Mouse (Mus musculus) urinary bladder, postnatal 10 days (tissue): ENCODE results near the gene Chl1.

Experiments used
- DNase-seq: peaks from one replicate; pipeline ENCODE4 v3.0.0; 2022; ENCODE audit warnings: low spot score

Gene Chl1

DNA sequence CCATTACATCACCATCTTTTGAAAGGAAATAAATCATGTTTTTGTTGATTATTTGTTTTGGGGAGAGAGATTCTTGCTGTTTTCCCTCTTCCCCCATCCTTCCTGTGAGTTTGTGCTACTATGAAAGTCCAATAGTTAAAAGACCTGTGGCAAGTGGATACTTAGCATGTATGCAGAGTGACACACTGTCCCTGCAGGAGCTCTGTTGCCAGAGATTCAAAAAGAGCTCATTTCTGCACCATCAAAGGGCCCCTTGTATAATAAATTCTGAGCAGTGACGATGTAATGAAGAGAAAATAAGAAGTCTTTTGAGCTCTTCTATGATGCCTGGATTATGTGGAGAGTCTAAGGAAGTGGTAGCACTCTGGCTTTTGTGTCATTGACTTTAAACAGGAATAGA lies 33.4 kb downstream of the Chl1 start:
- DNase-seq = no peak

DNA sequence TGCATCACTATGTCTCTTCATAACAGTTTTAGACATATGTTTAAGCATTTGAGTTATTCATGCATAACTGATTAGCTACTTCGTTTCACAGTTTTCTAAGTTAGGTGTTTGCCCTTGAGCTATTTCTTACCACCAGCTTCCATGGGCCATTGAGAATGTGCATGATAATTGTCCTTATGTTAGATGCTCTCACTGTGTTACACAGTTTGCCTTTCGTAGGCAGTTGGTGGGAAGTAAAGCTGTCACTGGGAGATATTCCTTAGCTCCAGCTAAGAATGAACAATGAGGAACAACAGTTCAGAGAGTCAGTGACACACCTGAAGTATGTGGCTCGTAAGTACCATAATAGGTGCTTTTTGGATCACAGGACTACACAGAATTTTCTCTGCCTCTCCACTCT lies 35.9 kb downstream of the Chl1 start:
- no peak for DNase-seq

DNA sequence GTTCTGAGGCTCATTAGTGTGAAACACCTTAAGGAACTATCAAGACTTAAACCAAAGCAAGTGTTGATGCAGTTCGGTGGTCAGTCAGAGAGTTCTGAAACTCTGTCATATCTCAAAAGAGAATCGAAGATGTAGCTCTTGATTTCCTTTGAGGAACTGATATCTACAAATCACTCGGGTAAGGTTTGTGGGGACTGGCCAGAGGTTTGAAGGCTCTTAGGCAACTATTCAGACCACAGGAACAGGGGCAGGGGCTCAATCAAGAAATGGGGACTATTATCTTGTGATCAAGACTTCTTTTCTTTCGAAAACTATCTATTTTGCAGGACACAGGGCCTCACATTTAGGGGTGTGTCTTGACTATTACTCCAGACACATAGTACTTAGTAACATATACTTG lies 39.5 kb downstream of the Chl1 start:
- DNase-seq = no peak

DNA sequence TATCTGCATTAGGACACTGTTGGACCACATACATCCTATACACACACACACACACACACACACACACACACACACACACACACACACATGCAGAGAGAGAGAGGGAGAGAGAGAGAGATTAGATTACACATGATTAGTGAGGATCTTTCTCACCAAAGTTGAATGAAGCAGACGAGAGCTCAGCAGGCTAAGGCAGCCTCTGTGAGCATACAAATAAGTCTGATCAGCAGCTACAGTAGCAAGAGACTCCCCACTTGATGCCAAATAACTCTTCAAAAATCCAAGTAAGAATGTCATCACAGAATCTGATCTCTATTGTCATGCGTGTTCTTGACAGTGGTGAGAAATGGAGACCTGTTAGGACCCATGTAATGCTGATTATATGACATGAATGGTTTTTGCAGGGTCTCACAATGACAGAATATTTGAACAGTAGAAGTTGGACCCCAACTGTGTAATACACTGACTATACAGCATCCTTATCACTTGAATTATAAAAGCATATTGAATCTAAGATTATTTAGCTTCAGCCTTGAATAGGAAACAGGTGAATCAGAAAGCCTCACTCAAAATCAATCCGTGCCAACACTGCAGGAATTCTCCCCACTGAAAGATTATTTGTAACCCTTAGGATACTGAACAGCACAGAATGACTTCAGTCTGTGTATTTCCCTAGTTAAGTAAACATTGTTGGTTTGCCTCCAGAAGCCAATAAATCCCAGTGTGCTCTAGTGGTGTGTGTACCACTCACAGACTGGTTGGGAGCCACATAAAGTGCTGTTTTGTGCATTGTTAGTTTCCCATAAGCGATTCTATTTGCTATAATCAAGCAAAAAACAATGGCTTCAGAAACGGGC lies 47.9 kb downstream of the Chl1 start:
- no peak for DNase-seq

DNA sequence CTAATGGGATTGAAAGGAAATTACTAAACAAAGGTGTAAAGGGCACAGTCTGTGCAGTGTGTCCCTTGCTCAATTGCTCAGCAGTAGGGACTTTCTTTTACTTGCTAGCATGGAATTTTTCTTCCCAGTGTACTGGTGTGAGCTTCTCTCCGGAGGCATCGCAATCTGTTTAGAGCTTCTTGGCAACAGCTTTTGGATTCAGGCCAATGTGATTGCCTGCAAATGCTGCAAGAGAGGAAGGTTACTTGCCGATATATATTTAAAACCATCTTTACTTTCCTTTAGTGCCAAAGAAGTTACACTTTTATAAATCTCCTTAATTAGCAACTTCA lies 48.5 kb downstream of the Chl1 start:
- DNase-seq = no peak

DNA sequence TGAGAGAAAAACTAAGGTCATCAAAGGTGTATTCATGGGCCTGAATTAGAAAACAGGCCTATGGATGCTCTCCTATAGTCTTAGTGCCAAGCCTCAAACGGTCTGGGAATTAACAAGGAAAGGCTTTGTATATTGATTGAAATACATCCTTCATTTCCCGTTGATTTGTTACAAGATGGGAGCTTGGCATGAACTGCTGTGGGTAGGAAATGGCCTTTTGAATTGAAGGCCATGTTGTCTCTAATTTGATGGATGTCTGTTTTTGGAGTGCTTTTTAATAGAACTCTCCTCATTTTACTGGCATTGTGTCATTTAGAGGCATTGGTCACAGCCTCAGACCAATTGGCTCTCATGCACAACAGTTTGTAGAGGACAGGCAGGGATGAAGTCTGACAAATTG lies 49.0 kb downstream of the Chl1 start:
- DNase-seq = no peak

DNA sequence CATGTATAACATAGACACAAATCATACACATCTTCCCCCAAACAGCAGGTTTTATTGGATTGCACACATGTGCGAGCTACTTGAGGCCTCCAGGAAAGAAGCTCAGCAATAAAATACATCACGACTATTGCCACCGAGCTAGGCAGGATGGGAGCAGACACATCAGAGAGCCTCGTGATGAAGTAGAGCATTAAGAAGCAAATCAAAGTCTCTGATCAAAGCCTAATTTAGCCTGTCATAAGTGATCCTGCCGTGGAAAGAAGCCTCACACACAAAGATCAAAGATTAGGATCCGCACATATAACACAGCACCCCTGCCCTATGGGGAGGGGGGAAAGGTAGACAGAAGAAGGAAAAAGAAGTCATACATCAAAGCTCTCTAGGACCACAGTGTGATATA lies 54.4 kb downstream of the Chl1 start:
- DNase-seq = no peak

DNA sequence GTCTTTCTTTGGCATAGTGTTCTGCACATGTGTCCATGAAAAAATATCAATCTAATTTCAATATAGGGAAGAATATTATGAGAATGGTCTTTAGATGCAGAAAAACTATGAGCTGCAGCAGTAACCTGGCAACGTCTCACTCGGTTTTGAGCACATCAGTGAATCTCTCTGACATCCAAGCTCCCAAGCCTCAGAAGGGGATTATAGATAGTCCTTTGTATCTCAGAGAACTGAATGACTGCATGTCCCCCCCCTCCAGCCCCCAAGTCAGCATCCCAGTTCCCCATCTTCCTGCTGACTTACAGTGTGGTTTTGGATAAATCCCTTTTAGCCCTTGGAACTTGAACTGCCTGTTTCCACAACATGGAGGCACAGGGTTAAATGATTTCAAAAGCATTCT lies 56.9 kb downstream of the Chl1 start:
- no peak for DNase-seq

DNA sequence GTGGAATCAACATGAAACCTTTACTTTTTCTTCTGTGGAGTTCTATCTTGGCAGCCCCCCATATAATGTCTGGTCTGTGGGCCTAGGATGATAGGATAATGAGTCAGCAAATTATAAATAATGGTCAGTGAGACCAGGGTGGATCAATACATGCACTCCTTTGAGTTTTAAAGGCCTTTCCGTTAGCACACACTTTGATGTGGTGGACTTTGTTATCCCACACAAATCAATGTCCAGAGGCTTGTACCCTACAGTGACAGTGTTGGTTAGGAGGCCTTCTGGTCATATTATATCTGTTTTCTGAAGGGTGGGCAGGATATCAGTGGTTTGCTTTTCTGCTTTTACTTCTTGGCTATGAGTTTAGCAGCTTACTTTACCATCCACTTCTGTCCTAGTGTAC lies 62.3 kb downstream of the Chl1 start:
- no peak for DNase-seq

DNA sequence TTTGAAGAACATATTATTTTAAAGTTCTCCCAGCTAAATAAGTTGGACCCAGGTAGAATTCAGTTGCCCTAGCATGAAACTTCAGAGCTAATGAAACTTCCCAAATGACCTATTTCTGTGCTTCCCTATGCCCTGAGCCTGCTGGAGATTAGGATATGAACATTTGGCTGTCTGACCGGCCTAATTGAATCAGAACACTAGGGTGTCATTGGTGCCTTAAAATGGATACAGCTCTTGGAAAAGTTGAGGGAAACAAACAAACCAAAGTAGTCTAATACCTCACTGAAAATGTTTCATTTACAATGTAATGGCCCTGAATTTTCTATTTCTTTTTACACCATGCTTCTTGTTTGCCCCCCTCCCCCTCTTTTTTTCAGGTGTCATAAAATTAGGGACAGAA lies 73.8 kb downstream of the Chl1 start:
- no peak for DNase-seq

DNA sequence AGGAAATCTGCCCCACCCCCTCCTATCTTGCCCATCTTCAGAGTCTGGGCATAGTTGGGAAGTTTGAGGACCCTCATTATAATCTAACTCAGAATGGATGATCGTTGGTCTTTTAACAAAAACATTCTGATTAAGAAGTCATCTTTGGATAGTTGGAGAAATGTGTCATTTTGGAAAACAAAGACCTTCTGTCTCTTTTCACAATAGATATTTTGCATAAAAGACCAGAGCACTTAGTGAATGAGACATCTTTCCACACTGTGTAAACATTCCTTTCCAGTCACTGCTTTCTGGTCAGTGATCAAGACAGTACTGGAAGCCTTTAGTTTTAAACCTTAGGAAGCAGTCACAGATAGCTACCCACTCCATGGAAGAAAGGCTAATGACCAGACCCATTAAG lies 75.3 kb downstream of the Chl1 start:
- no peak for DNase-seq

DNA sequence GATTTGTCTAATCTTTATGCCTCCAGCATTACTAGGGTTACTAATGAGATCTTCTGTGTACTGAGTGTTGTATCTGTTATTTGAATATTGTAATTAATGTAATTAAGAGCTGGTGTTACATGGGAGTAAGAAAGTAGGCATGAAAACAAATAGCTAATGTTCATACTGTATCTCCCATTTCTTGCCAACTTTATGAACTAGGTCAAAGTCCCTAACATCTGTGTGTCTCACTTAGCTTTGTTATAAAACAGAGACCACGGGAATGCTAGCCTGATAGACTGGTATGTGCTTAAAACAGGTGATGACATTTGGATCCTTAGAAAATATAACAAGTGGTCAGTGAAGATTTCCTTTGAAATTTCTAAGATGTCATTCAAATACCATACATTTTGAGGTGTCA lies 75.7 kb downstream of the Chl1 start:
- DNase-seq = no peak

DNA sequence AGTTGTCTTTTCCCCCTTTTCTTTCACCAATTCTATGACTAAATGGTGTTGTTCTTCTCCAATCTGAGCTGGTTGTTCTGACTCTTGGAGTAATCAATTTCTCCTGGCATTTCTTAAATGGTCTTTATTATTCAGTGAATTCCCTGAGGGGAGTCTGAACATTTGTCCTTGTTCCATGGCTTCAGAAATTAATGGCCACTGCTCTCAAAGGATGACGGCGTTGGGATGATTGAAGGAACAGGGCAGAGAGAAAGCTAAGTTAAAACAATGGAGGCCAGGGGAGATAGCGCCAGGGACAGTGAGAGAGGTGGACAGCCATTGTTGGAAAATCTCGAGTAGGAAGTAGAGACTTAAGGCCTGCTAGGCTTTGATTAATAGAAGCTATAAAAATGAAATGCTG lies 91.7 kb downstream of the Chl1 start:
- no peak for DNase-seq

DNA sequence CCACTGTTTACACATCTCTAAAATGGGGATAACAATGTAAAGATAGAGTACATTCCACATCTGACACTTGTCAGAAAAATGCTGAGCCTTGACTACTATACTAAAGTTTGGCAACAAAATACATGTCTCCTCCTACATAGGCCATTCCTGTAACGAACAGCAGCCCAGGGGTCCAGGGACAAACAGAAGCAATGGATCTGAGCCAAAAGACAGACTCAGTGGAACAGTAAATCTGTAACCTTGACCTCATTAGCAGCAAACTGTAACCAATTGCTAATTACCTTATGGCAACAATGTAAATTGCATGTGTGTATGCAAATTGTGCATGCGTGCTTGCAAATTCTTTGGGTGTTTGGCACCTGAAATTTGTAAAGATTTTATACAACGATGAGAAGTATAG lies 100.3 kb downstream of the Chl1 start:
- DNase-seq = no peak

DNA sequence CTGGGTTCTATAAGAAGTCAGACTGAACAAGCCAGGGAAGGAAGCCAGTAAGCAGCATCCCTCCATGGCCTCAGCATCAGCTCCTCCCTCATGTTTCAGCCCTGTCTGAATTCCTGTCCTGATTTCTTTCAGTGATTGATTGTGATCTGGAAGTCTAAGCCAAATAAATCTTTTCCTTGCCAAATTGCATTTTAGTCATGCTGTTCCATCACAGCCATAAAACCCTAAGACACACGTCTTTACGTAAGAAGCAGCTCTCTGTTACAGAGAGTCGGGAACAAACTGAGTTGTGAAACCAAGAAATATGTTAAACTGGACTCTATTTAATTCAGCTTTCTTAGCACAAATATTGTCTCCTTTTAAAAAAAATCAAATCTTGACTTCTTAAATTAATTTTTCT lies 102.2 kb downstream of the Chl1 start:
- no peak for DNase-seq

DNA sequence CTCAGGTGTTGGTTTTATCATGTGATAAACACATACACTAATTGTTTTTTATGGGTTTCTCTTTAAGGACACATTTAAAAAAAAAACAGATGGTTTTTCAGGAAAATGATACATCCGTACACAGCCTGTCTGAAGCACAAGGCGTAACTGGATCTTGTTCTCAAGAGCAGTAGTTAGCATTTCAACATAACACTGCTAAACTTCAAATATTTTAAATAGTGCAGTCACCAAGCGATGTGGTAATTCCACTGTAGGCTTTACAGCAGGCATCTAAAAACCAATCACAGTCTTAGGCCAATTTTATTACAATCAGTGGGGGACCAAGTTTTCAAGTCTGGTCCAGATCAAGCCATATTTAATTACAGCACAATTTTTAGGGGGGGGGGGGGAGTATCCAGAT lies 103.3 kb downstream of the Chl1 start:
- DNase-seq = no peak

DNA sequence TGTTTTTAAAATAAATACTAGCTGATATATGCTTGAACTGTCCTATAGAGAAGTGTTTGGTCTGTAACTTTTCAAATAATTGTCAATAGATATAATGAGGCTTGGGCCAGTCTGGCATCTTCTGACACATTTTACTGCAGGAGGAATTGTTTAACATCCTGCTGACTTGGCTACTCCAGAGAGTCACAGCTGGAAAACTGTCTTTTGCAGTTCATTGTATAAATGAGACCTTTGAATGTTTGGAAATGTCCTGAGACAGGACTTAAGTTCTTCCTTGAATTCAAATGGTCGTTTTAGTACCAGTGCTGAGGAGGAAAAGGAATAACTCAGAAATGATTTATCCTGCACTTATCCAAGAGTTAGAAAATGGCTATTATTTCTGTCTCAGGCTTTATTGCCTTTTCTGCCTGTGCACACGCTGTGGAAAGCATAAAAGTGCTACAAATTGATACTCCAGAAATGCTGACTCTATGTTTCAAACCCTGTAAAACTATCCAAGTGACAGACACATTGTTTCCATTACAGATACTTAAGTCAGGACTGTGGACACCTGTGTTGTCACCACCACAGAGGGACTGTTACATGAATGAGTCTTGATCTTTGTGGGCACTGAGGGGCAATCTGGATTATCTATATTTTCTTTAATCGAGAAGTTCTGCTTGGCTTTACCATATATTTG lies 105.7 kb downstream of the Chl1 start:
- DNase-seq = no peak

DNA sequence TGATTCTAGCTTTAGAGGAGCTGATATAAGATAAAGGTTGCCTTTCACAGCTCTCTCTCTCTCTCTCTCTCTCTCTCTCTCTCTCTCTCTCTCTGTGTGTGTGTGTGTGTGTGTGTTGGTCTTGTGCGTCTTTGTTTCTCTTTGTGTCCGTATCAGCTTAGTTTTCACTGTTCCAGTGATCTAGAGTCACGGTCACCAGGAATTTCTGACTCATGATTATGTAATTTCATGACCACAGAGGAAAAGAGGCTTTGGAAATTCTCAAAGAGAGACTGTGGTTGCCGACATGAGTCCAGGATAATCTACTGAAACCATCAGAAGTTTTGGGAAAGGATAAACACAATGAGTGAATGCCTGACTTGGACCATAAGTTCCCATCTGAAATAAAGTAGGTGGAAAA lies 110.5 kb downstream of the Chl1 start:
- no peak for DNase-seq

DNA sequence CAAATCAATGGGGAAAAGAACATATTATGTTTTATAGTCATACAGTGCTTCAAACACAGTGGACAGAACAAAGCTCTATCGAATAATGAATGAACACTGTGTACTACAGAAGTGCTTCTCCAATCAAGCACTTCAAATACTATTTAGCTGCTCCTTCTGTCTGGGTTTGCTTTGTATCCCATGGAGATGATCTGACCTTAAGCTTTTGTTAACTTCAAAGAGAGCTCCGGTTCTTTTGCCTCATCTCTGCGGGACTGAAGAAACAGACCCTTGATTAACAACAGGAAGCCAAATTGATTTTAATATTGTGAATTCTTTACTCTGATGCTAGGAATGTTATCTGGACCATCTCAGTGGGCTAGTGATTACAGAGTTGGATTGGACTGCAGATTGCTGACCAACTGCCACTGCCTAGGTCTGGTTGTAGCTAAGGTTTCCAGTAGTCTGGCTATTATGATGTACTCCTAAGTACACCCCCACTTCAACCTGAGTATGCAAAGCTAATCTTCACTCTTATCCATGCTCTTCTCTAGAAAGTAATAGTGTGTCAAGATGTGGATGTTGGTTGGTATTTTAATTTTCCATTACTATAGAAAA lies 111.8 kb downstream of the Chl1 start:
- no peak for DNase-seq

DNA sequence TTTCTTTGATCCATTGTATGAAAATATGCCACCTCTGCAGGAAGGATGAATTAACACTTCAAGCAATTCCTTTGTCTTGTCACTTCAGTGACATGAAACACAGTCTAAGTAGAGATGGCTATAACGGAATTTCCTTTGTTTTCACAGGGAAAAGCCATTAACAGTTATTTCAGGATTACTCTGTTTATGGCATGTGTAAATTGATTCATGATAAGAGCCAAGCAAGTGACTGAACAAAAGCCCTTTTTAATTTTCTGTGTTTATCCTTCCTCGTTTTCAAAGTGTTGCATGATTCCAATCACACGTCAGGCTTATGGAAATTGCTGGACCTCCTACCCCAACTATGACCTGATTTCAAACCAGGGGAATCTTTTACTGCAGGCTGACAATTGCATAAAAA lies 122.5 kb downstream of the Chl1 start:
- DNase-seq = no peak

DNA sequence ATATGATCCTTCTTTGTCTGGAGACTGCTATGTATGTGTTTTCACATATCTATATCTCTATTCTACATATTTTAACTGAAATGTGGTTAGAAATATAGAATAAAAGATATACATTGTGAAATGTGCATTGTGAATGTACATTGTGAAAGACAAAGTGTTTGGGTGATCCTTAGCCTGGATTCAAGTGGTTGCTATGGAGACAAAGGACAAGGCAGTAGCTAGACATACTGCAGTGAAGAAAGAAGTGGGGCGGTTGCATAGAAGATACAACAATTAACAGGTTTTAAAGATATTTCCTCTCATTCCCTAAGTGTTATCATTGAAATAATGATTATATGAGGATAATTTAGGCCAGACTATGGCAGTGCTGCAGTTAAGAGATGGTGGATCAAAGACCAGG lies 146.4 kb downstream of the Chl1 start:
- no peak for DNase-seq

DNA sequence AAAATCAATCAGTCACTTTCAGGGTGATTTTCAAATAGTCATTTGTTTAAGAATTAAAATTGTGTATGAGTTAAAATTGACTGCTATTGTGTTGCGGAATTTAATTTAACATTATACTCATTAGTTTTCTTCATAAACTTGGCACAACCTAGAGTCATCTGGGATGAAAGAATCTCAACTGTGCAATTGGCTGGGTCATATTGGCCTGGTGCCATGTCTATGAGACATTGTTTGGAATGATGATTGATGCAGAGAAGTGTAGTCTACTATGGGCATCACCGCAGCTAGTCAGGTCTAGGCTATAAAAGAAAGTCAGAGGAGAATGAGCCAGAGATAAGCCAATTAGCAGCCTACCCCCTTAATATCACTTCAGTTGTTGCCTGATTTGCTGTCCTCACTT lies 148.8 kb downstream of the Chl1 start:
- no peak for DNase-seq

DNA sequence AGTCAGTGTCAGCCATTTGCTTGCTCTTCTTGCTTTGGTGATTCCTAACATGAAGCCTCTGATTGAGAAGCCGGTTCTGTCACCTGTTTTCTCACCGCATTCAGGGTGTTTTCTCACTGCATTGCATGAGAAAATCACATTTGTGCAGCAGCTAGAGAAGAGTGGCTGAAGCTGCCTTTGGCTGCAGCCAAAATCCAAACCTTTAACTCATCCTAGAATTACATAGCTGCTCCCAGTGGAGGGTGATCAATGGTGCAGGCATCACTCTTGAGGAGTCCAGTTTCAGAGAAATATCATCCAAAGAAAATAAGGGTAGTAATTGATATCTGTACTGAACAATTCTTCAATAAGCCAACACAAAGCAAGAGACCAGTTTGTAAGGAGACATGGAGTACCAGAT lies 154.8 kb downstream of the Chl1 start:
- DNase-seq = no peak
